Mouse (Mus musculus): ENCODE measurements around the gene Glt8d1.

DNA sequence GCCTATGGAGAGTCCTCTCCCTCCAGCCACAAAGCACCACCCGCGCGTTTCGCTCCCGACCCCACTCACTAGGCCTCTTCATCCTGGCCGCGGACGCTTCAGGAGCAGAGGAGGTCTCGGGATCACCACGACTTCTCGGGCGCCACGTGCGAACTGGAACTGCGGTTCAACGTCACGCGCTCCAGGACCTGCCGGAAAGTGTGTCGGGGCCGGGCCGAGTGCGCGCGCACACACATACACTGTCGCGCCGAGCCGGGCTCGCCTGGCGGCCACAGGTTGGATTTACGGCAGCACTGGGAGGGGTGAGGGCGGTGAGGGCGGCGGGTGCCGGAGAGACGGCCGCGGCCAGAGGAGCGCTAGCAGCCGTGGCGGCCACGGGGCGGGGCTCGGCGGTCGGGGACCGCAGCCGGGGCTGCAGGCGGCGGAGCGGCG is 17.7 kb downstream of the Glt8d1 start, which contains the start of the genes Pbrm1 and Gnl3:
- TF ChIP-seq CTCF (IDR thresholded peaks at IDR 0.05; ENCODE audit: control insufficient read depth, insufficient read depth, low read length) = no peak
- TF ChIP-seq POLR2A (IDR thresholded peaks at IDR 0.05; ENCODE audit: borderline replicate concordance, control insufficient read depth, low read depth, low read length) = peak; percentile 81; the same call in 1 of the 2 replicates

All from bone marrow, adult 2 months (tissue).